Mouse (Mus musculus) liver, adult 2 months (tissue): Measurements from ENCODE around the gene Plcb2. TPM values are rescaled to one million over a fixed set of nuclear protein-coding genes. Genes with fewer than 3 reads are reported as not detected.

Experiments used
- DNase-seq: peaks from one replicate; pipeline ENCODE4 v3.0.0-alpha.2; 2011; ENCODE audit warnings: low read depth, low spot score; ENCODE audit errors: extremely low read depth
- H3K27ac ChIP-seq: fragments of 200-500 bp; replicated peaks from 2 replicates; pipeline ENCODE4 v1.5.1; 2012; ENCODE audit warnings: low read depth, mild to moderate bottlenecking, control low read depth, inconsistent platforms, low read length; ENCODE audit not compliant: insufficient read depth
- H3K27me3 ChIP-seq: fragments of 200-500 bp; 2 replicates; pipeline ENCODE4 v1.6.1; 2012; ENCODE audit warnings: mild to moderate bottlenecking, moderate library complexity, low read length, inconsistent platforms; ENCODE audit not compliant: control insufficient read depth, insufficient read depth
- H3K36me3 ChIP-seq: fragments of 200-500 bp; 2 replicates; pipeline ENCODE4 v1.6.1; 2012; ENCODE audit warnings: low read length, inconsistent platforms; ENCODE audit not compliant: control insufficient read depth, insufficient read depth
- H3K4me1 ChIP-seq: fragments of 200-500 bp; 2 replicates; pipeline ENCODE4 v1.6.1; 2011; ENCODE audit warnings: low read length; ENCODE audit not compliant: control insufficient read depth, insufficient read depth
- H3K4me3 ChIP-seq: fragments of 200-500 bp; 2 replicates; pipeline ENCODE4 v1.5.1; 2011; ENCODE audit warnings: low read depth, mild to moderate bottlenecking, control low read depth, low read length, moderate library complexity; ENCODE audit not compliant: insufficient read depth
- H3K79me2 ChIP-seq: fragments of 200-500 bp; 2 replicates; pipeline ENCODE4 v1.6.1; 2012; ENCODE audit warnings: inconsistent platforms, mild to moderate bottlenecking, low read length, moderate library complexity; ENCODE audit not compliant: control insufficient read depth, insufficient read depth
- H3K9ac ChIP-seq: fragments of 200-500 bp; 2 replicates; pipeline ENCODE4 v1.6.1; 2012; ENCODE audit warnings: low read depth, mild to moderate bottlenecking, control low read depth, inconsistent platforms, low read length
- CTCF ChIP-seq: fragments of 200-500 bp; IDR thresholded peaks from 2 replicates; pipeline ENCODE4 v1.5.1; 2011; ENCODE audit warnings: low read depth, low read length, control low read depth
- POLR2A ChIP-seq: fragments of 200-500 bp; IDR thresholded peaks from 2 replicates; pipeline ENCODE4 v1.6.1; 2011; ENCODE audit warnings: low read length, control low read depth; ENCODE audit not compliant: insufficient read depth; ENCODE audit errors: extremely low read depth
- WGBS: fragments of 180-500 bp; shearing (Covaris S2); methylation state at CpG from one replicate; pipeline ENCODE4 v1.1.7; 2018; 5-methylcytosine and 5-hydroxymethylcytosine counted together
- polyA plus RNA-seq: library from polyadenylated mRNA; depleted of rRNA; stranded (reverse); fragments of >200 nt; gene quantifications from 2 replicates; pipeline ENCODE4 v1.2.3, GENCODE M21; 2012
- total RNA-seq: library from RNA; depleted of rRNA; stranded (reverse); fragments of >200 nt; gene quantifications from 2 replicates; pipeline ENCODE4 v1.2.3, GENCODE M21; 2014

Gene Plcb2
- total and polyA plus RNA-seq, 2 experiments, result 0.80 to 1.2 TPM

DNA sequence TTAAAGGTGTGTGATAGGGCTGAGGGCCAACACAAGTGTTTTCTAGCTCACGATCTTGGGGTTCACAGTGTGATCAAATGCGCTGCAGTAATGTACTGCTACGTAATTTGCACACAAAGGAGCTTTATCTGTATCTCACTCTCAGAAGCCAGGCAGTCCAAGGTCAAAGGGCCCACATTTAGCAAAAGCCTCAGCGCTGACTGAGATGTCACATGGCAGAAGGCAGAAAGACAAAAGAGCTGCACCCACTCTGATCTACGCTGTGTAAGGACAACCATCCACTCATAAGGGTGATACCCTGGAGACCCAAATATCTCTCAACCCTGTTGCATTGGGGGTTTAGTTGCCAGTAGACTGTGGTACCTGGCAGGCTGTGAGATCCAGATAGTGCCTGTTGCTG, 61.1 kb downstream of the Plcb2 start:
- Histone ChIP-seq H3K9ac (no peak overlapping the region), H3K27ac (no peak overlapping the region), H3K4me1 (no peaks in the 10 kb centered on the region), H3K27me3 (peaks cover 8% of the 10 kb centered on the region; the same call in 1 of the 2 replicates), H3K36me3 (no peaks in the 10 kb centered on the region), H3K4me3 (no peak overlapping the region), H3K79me2 (no peaks in the 10 kb centered on the region)
- 59% methylated on average over 5 of the region's 5 CpGs for WGBS
- TF ChIP-seq POLR2A (no peak), CTCF (no peak)
- no peak for DNase-seq

DNA sequence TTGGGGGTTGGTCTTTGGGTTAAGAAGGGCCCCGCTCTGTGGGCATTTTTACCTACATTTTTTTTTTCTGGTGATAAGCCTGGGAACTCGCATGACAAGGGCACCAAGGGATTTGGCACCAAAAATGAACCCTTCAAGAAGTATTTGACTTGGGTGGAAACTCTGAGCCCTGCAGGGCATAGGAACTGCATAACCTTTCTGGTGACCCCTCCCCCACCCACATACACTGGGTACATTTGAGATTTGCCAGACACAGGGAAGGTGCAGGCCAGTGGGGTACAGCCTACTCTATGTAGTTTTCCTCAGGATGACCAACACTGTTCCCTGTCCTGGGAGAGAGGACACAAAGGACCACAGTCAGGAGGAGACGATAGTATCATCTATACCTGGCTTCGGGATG, 62.6 kb downstream of the Plcb2 start:
- 92% methylated on average over 4 of the region's 4 CpGs for WGBS
- Histone ChIP-seq H3K9ac (no peak overlapping the region), H3K27ac (no peak overlapping the region)

DNA sequence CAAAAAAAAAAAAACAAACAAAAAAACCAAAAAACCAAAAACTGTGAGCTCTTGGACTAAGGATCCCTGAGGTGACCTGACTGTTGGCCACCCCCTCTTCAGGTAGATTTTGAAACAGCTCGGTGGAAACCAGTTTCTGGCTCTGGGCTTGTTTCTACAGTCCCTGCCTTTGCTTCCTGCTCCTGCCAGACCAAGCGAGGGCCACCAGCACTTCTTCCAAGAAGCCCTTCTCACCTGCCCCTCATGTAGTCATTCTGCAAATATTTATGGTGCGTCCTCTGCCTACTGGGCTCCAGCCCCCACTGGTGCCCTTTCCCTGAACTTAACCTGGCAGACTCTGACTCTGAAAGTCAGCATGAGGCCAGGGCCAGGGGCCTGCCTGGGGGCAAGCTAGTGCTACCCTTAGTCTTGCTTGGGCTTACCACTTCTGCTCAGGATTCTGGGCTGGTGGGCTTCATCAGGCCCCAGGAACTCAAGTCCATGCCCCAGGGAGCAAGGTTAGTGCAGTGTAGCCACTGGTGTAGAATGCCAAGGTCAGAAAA, 63.2 kb downstream of the Plcb2 start:
- Histone ChIP-seq H3K4me1 (no peaks in the 10 kb centered on the region), H3K9ac (no peak overlapping the region), H3K27ac (no peak overlapping the region), H3K36me3 (no peaks in the 10 kb centered on the region), H3K4me3 (no peak overlapping the region), H3K27me3 (peaks cover 8% of the 10 kb centered on the region; the same call in 1 of the 2 replicates), H3K79me2 (no peaks in the 10 kb centered on the region)
- no peak for DNase-seq
- TF ChIP-seq CTCF, result no peak
- TF ChIP-seq POLR2A, result no peak
- 71% methylated on average over 3 of the region's 3 CpGs for WGBS

More for the DNA sequence above, 62.6 kb downstream of the Plcb2 start:
- H3K79me2 ChIP-seq, result no peaks in the 10 kb centered on the region
- no peak for DNase-seq
- H3K27me3 ChIP-seq, result peaks cover 8% of the 10 kb centered on the region; the same call in 1 of the 2 replicates
- H3K4me1 ChIP-seq, result no peaks in the 10 kb centered on the region
- H3K36me3 ChIP-seq, result no peaks in the 10 kb centered on the region
- TF ChIP-seq POLR2A (no peak), CTCF (no peak)
- H3K4me3 ChIP-seq, result no peak overlapping the region

DNA sequence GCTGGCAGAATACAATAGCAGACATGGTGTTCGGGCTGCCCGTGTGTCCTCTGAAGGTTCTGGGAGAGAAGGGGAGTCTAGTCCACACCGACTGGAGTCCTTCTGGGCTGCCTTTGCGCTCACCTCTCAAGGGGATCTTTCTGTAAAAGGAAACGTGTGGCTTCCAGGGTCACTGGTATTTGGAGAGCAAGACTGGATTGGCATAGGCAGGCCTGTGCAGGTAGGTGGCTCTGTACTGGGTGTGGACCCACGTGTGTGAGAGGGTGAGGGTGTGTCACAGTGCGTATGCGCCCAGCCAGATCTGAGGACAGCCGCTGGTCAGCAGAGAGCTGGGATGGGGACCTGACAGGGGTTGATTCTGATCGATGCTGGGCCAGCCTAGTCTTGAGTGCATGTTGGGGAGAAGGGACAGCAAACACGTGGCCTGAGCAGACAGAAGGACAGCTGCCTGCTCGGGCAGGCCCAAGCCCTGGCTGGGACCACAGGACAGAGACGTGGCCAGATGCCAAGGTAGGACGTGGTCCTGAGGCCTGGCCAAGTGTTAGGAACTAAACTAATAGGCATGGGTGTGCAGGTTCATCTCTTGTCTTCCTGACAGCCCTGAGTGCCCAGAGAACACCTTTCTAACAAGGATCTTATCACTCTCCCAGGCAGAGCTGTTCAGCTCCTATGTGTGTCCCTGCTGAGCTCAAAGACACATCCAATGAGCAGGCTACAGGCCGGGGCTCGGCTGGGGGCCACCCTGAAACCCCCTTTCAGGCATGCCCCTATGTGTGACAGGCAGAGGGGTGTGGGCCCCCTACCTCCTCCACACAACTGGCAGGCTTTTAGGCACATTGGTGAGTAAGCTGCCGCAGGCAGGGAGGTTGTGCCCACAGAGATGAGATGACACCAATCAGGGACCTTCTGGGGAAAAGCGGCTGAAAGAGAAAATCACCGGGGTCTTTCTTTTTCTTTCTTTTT, 64.2 kb downstream of the Plcb2 start:
- Histone ChIP-seq H3K4me3 (no peak overlapping the region; the same call in 1 of the 2 replicates), H3K36me3 (no peaks in the 10 kb centered on the region), H3K9ac (no peak overlapping the region), H3K4me1 (no peaks in the 10 kb centered on the region), H3K27ac (no peak overlapping the region), H3K79me2 (no peaks in the 10 kb centered on the region), H3K27me3 (peaks cover 8% of the 10 kb centered on the region; the same call in 1 of the 2 replicates)
- TF ChIP-seq CTCF (no peak), POLR2A (no peak)
- no peak for DNase-seq
- WGBS, result 56% methylated on average over 19 of the region's 19 CpGs

DNA sequence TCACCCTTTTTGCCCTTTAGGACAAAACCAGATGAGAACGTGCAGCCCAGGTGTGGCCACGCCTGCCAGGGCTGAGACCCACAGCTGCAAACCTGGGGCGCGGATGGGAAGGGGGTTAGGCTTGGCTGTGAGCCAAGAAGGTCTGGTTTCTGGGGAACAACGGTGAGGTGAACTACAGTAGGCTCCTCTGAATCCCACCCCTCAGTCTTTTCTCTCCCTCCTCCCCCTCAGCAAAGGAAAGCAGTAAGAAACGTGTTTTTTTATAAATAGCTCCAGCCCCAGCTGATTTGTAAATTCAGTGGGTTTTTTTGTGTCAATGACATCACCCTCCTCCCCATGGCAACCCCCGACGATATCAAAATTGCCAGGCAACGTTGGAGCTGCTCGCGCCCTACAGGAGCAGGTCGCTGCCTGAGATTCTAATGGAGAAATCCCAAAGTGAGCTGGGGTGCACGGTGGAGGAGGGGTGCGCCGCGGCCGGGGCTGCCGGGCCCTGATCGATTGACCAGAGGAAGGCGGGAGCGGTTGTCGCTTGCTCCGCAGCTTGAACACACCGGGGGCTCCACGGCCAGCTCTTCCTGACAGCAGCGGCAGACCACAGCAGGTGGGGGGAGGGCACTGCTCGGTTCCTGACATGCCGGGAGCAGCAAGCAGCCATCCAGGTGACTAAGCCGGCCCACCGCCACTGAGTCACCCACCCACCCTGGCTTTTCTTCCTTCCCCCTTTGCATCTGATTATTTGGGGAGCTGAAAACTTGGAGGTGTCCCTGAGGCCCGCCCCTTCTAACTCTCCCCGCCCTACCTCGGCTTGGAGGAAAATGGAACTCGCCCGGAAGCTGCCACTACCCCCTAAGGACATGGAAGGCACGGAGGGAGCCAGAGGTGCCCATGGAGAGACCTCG, 65.1 kb downstream of the Plcb2 start, which contains the start of gene Pak6:
TSS of gene Pak6 (plus strand) at position 402 of the 902 bp plus-strand sequence.
- TF ChIP-seq POLR2A, result no peak
- TF ChIP-seq CTCF, result no peak
- no peaks in the 10 kb centered on the region for H3K4me1 ChIP-seq
- WGBS, result 7% methylated on average over 37 of the region's 37 CpGs
- peak within 1 kb of the TSS; percentile 42; the same call in 1 of the 2 replicates for H3K9ac ChIP-seq
- no peak for DNase-seq
- H3K4me3 ChIP-seq, result peak within 1 kb of the TSS; percentile 36; the same call in 1 of the 2 replicates
- H3K36me3 ChIP-seq, result no peaks in the 10 kb centered on the region
- no peaks in the 10 kb centered on the region for H3K79me2 ChIP-seq
- peaks cover 8% of the 10 kb centered on the region; the same call in 1 of the 2 replicates for H3K27me3 ChIP-seq
- H3K27ac ChIP-seq, result no peak within 1 kb of the TSS
